Mouse (Mus musculus): ENCODE data around the gene D10Jhu81e. TPM values are rescaled to one million over a fixed set of nuclear protein-coding genes. Genes with fewer than 3 reads are reported as not detected.

The D10Jhu81e gene
- polyA plus RNA-seq, 1 experiment, result 126 TPM

DNA sequence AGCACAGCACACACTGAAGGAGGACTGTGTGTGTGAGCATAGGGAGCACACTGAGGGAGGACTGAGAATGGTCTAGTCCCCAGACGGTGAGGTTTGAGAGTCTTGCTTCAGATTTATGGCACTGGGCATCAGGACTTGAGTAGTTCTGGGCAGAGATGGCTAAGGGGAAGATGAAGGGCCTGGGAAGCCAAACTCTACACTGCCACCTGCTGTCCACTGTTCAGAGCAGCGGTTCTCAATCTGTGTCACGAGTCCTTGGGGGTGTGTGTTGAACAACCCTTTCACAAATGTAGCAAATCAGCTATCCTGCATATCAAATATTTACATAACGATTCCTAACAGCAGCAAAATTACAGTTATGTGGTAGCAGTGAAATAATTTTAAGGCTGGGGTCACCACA, 5.7 kb downstream of the D10Jhu81e start:
- DNase-seq (ENCODE audit: low read depth), result no peak

DNA sequence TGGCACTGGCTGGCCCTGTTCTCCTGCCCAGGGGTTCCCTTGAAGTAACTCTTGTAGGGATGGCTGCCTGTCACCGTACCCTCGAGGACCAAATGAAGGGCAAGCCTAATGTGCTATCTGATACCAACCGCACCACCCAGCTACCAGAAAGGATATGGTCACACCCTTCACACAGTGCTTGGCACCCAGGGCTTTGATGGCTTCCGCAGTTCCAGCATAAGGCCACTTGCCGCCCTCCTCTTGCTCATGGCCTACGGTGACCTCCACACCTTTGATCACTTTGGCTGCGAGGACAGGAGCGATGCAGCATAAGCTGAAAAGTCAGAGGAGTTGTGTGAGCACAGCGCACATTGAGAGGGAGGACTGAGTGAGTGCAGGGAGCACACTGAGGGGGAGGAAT, 6.3 kb downstream of the D10Jhu81e start:
- DNase-seq (ENCODE audit: low read depth), result no peak

DNA sequence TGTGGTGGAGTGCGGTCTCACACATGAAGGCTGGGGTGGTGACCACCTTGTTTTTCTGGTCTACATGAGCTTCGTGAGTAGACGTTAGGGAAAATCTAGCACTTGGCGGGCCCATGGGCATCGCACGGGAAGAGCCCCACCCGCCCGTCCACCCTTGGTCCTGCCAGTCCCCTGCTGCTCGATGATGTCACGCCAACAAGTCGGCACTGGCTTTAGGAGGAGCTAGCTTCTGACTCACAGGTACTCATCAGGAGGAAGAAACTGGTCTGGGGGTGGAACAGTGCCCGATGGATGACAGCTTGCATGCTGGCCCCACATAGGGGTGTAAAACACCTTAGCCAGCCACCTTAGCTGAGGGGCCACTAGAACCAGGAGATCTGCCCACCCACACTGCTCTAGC, 6.9 kb downstream of the D10Jhu81e start:
- no peak for DNase-seq (ENCODE audit: low read depth)

DNA sequence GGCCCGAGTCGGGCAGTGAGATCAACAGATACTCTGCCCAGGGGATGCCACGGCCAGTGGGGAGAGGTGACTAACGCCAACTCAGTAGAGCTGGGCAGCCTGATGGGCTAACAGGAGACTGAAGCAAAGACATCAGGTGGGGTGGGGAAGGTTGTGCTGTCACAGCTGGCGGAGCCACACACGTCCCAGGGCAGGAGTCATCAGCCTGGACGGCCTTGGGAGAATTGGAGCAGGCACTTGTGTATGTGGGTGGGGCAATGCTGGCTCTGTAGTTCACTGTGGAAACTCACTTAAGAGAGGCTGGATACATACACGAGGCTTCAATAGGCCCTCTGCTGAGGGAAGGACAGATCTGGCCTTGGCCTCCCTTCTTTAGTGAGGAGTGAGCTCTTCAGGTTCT, 8.5 kb downstream of the D10Jhu81e start:
- DNase-seq (ENCODE audit: low read depth), result no peak

DNA sequence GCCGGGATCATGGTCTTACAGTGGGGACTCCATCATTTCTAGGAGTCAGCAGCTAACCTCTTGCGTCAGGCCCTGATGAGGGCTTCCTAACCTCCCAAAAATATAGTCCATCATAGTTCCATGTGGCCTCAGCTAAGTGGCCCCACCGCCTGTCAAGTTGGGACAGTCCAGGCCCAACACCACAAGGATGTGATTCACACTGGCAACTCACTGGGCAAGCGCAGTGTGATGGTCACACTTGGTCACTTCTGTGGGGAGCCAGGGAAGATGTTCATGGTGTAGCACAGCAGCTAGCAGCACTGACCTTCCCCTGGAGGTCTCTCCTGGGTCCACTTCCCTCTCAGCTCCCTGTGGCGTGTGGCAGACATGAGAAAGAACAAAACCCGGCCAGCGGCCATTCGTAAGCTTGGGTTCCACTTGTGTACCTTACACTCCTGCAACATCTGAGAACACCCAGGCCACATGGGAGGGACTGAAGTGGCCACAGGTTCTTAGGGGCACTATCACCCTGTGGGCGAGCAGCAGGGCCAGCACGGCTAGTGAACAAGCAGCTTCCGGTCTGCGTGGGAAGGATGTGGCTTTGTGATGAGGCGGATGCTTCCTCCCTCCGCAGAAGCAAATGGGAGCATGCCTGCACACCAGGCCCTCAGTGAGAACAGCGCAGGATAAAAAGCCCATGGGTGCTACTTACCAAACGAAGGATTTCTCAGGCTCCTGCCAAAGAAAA, 9.1 kb downstream of the D10Jhu81e start:
- DNase-seq (ENCODE audit: low read depth), result no peak

DNA sequence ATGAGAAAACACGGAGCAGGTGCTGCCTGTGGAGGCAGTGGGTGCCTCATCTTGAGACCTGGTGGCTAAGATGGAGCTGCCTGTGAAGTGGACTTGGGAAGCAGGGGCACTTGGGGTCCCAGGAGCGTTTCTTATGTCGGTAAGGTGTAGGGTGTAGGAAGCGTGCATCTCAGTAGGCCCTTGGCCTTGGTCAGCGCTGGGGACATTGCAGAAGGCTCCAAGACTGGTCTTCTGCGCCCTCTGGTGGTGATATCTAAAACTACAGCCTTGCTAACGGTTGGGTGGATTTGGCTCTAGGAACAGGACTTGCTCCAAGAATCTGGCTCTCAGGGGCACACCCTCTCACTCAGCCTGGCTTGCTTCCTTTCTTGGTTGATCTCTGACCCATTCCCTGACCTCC, 9.7 kb downstream of the D10Jhu81e start:
- no peak for DNase-seq (ENCODE audit: low read depth)

DNA sequence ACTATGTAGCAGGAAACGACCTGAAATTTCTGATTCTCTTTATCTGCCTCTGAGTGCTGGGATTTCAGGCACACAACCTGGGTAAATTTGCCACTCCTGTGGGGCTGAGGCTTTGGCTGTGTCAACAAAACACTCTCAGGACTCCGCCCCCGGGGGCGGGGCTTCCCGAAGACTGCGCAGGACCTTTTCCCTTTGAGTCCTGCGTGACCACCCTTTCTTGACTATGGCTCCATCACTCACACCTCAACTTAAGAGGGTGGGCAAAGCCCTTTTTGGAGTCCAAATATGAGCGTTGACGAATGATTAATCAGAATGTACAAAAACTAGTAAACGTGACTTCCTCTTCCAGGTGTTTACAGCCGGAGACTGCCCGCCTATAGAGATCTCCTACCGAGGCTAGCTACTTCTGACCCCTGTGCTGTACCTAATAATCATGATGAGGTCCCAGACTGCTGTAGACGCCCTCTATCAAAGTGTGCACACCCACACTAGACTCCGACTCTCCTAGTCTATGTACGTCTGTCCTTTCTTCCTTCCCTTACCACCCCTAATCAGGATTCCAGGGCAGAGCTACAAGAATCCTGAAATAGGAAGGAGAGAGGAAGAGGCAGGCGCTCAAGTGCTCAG, 10.2 kb downstream of the D10Jhu81e start:
- no peak for DNase-seq (ENCODE audit: low read depth)

DNA sequence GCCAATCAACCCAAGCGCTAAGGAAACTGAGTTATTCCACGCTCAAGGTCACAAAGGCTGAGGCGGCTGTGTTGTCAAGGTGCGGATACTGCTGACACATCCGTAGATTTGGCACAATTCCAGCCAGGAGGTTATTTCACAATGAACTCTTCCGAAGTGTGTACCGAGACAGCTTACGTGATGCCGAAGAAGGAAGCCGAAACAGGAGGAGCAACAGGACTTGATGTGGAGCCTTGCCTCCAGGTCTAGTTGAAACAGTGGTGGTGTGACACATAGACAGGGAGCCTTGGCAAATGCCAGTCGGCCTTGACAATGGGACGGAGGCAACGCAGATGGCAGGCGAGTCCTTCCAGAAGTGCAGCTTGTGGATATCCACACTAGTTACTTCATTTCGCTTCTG, 11.5 kb downstream of the D10Jhu81e start:
- DNase-seq (ENCODE audit: low read depth), result peak; percentile 66

DNA sequence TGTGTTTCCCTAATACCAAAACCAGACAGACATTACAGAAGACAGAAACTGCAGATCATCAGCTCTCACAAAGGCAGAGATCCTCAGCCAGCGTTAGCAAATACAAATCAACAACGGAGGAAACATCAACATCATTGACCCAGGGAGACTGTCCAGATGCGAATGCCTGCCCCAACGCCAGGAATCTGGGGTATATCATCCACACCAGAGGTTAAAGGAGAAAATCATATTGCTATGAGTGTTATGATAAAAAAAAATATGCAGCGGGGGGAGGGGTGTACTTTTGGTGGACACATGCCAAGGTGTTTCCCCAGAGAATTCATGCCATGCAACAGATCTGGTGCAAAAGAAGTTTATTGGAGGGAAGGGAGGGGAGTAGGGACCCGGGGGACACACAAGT, 12.7 kb downstream of the D10Jhu81e start:
- DNase-seq (ENCODE audit: low read depth), result no peak

DNA sequence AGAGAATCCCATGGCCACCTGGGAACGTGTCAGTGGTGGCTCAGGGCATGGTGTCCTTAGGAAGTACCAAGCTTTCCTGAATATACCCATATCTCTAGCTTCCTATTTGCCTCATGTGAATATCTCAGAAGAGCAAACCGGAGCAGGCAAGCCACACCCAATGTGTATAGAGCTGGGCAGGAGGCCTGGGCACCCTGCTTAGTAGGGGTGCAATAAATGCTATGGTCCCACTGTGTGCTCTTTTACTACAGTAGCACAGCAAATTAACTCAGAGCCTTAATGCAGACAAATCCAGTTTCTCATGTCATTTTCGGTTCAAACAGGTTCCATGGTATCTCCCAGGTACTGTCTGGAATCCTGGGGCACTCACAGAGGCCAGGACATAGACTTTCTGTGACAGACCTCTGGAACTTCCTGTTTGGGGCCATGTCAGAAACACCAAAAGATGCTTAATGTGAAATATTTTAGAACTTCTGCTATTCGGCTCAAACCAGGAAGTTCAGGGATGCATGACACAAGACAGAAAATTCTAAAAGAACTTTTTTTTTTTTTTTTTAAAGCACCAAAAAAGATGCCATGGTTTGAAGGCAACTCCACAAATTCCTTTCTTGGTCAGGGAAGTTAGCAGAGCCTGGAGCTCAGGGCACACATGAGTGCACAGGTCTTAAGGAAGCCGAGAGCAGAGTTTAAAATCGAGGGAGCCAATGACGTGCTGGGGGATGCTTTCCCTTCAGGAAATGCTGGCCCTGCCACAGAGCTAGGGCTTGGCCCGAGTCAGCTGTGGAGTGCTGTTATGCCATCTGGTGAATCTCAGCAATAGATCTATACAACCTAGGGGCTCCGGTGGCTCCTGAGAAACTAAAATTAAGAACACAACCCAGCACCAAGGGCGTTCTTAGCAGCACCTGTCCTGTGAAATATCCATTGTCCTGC, 20.5 kb downstream of the D10Jhu81e start:
- no peak for DNase-seq (ENCODE audit: low read depth)

DNA sequence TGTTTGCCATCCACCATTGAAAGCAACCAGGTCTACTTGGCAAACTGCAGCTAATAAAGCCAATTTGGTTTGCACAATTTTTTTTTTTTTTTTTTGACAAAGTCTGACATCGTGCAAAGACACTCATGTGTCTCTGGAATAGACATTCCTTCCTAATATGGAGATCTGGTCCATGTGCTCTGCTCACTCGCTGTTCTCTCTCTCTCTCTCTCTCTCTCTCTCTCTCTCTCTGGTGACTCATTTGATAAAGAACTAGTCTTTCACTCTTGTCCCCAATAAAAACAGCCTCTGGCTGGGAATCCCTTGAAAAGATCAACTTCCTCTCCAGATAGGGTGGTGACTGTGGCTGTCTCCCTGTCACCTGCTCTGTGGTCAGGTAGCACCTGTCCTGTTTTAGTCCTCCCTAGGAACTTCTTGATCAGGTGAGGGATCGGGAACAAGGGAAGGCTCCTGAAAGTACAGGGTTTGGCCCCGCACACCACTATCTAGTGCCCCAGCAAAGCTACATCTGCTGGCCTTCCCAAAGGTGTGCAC, 21.6 kb downstream of the D10Jhu81e start:
- no peak for DNase-seq (ENCODE audit: low read depth)

DNA sequence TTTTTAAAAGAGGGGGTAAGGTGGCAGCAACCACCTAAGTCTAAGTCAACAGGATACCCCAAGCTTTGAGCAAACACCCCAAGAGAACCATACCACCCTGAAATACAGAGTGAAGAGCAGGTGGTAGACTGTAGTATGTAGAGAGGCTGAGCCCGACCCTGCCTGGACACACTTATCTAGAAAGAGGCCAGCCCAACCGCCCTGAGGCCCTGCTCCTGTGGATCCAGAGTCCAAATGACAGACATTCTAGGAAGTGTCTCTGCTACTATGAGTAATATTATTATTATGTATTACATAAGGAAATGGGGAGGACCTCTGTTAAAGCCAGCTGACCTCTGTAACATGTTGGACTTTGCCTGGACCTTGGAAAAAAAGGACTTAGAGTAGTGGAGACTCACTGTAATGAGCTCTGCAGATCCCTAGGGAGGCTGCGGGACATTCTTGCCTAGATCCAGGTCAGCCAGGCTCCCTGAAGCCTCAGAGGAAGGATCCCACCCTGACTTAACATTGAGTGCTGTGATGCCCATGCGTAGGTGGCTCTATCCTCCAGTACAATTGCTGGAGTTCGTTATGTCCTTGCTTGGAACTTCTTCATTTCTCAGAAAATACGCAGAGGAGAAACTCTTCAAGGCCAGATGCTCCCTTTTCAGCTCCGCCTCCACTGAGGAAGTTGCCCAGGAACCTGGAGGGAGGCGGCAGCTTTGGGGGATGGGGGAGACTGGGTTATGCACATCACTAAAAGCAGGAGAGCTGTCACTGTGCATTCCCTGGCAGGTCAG, 25.7 kb downstream of the D10Jhu81e start:
- DNase-seq (ENCODE audit: low read depth), result no peak

DNA sequence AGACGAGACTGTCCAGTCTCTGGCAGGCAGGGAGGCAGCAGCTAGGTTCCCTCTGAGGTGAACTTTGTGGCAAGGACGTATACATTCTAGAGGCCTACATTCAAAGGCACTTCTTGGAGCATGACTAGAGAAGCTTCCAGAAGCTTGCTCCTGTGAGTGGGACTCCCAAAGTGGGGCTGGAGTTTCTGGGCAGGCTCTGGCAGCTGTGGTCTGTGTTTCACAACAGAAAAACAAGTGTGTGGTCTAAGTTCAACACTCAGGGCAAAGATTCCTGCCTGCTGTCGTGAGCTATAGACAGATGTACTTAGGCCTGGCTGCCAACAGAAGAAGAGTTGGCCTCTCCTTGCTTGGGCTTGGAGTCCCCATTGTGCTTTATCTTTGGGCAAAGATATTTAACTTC, 28.7 kb downstream of the D10Jhu81e start:
- no peak for DNase-seq (ENCODE audit: low read depth)

DNA sequence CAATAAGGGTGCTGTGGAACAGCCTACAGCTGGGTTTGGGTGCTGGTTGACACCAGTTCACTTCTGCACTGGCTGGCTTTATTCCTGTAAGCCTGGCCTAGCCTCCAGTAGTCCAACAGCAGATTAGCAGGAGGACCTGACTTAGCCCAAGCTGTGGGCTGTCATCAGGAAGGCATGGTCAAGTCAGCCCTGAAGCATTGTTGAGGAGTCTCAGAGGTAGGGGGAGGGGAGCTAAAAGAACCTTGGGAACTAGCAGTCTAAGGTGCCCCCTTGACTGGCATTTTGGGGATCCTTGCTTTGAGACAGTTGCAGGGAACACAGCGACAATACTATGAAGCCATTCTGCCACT, 29.4 kb downstream of the D10Jhu81e start:
- DNase-seq (ENCODE audit: low read depth), result no peak

DNA sequence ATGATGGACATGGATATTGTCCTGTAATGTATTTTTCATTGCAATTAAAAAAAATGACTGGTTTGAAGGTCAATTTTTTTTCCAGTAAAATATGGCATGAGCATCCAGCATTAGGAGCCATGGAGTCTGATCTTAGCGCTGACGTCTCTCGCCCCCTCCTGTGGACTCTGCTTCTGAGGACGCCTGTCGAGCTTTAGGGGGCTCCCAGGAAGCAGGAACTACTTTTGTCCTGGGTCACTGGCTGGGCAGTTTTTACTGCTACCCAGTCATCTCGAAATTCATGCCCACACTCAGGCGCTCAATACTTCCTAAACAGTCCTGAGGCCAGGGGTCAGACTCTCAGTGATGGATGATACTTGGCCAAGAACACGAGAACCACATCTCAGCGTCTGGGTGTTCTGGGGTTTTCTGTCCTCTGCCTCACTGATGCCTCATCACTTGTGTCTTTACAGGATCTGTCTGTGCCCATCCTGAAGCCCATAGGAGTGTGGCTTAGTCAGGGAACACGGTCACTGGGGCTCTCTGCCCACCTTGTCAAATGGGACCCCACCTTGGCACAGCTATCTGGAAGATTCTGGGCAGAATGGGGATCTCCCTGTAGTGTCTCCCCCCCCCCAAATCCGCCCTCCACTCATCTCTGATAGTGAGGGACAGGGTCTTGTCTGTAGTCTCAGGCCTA, 29.9 kb downstream of the D10Jhu81e start:
- DNase-seq (ENCODE audit: low read depth), result no peak

DNA sequence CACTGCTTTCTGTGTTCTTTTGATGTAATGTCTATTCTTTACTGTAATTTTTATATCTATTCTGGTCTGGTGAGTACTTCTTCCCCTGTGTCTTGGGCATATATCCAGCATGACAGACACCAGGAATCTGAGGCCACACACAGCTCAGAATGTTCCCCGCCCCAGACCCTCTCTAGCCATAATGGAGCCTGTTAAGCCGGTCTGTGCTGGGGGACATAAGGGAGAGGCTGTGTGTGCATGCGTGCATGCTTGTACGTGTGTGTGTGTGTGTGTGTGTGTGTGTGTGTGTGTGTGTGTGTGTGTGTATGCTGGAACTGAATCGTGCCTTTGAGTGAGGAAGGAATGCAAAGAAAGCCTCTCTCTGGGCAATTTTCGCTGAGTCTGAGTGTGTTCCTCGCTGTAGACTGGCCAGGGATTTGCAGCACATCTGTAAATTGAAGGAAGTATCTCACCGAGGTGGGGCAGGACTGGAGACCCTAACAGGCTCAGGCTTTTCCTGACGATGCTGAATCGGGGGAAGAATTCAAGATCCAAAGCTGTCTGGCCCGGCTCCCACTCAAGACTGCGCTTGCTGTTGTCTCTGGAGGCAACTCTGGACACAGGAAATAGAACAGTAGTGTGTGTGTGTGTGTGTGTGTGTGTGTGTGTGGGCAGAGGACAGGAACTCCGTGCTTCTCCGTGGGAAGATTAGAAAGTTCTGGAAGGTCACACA, 30.6 kb downstream of the D10Jhu81e start:
- no peak for DNase-seq (ENCODE audit: low read depth)

DNA sequence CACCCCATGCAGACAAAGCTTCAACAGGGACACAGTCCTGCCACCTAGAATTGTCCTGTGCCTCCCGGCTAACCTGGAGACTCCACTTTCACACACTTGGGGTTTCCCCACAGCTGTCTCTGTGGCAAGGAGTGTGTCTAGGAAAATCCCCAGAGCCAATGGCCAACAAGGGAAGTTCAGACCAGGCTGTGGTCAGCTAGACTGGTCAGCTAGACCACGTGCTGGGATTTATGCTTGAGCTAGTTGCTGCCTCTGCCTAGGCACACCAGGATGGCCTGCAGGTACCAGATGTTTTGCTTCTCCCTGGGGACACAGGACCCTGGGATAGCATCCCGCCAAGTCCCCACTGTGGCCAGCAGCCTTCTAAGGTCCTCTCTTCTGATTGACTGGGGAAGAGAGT, 32.4 kb downstream of the D10Jhu81e start:
- no peak for DNase-seq (ENCODE audit: low read depth)

DNA sequence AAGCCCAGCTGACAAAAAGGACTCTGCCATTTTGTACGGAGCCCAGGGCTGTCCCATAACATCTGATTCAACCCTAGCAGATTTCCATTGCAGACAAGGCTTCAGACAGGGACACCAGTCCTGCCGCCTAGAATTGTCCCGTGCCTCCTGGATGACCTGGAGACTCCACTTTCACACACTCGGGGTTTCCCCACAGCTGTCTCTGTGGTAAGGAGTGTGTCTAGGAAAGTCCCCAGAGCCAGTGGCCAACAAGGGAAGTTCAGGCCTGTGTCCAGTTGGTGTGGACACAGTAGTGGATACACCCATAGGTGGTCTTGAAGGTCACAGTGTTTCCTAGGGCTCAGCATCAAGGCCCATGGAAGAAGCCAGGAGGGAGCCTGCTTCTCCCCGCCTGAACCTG, 33.6 kb downstream of the D10Jhu81e start:
- DNase-seq (ENCODE audit: low read depth), result no peak

DNA sequence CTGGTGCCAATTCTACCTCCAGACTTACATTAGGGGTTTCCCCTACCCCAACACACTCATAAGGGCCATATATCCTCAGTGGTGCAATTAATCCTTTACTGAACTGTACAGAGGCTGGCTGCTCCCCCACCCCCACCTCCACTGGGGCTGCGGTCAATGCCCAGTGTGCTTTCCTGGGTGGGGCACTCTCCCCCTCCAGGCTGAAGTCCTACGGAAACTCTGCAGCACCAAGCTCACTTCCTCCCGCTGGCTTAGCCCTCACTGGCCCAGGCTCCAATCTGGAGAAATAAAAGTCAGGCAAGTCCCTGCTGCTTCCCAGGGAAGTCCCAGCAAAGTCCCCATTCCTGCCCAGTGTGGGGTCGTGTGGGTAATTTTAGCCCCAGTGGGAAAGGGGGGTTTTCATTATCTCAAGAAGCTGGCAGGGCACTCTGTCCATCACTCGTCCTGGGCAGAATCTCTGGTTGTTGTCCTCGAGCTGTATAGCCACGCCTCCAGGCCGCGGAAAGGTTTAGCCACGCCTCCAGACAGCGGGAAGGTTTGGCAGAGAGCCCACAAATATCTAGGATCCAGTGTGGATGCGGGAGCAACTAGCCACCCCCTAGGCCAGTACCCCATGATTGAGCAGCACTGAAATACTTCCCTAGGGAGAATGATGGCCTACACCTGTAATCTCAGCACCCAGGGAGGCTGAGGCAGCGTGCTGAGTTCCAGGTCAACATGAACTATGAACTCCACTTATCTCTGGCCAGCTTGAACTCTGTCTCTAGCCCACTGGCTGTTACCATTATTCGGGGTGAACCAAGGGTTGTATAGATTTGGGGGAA, 34.4 kb downstream of the D10Jhu81e start:
- no peak for DNase-seq (ENCODE audit: low read depth)

DNA sequence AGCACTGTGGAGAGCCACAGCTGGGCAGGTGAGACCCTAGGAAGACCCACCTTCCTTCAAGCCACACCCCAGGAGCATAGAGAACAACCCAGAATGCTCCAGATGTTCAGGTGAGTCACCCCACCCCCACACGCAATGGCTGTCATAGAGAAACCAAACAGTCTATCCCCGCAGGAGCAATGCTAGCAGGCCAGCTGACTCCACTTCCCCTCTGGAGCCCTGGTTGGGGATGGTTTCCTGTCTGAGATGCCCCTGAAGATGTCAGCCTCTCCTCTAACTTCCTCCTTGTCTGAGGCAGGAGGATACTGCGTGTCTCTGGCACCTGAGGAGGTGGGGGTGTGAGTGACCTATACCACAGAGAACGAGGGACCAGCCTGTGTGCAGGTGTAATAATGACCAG, 35.2 kb downstream of the D10Jhu81e start:
- DNase-seq (ENCODE audit: low read depth), result no peak
